Mouse (Mus musculus): Measurements from ENCODE around the gene Trim31. TPM values are rescaled to one million over a fixed set of nuclear protein-coding genes. Genes with fewer than 3 reads are reported as not detected.

The Trim31 gene
- total and polyA plus RNA-seq, 2 experiments from 2014 or later = not detected

GRCm38 (mm10) chr17:36856236-36856635, 41.7 kb upstream of the Trim31 start:
- Histone ChIP-seq H3K4me2 (ENCODE audit: low read depth, low read length, poor library complexity, severe bottlenecking) (no peak overlapping the region), H3K4me1 (ENCODE audit: insufficient read depth, low read length) (no peaks in the 10 kb centered on the region), H3K27ac (ENCODE audit: low read depth, low read length) (no peak overlapping the region), H3K27me3 (ENCODE audit: insufficient read depth, low read length) (no peaks in the 10 kb centered on the region), H3K9me3 (ENCODE audit: low read length) (no peaks in the 10 kb centered on the region), H3K36me3 (ENCODE audit: insufficient read depth, low read length) (peaks cover 71% of the 10 kb centered on the region), H3K9ac (replicated peaks; ENCODE audit: low read length, poor library complexity, severe bottlenecking) (no peak overlapping the region), H3K4me3 (ENCODE audit: low read depth, low read length) (no peak overlapping the region)
- 97% methylated on average over 4 of the region's 4 CpGs for WGBS
- TF ChIP-seq CTCF (IDR thresholded peaks at IDR 0.05) = no peak
- no peak for DNase-seq (ENCODE audit: low spot score)
- ATAC-seq (ENCODE audit: low FRiP score) = no peak

DNA sequence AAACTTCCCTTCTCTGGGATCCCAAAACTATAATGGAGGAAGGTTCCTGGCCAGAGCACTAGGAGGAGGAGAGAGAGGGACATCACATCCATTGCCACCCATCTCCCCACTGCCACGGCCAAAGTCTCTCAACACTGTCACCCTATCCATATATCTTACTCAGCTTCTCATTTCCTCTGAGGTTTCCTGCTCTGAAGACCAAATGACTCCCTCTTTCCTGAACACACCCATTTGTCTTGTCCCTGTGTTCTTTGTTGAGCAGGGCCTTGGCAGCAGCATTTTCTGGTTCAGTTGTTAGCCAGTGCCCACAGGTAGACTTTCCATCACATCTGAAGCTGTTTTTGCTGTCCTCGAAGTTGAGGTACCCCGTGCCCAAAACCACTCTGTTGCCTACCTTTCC, 39.7 kb upstream of the Trim31 start:
- Histone ChIP-seq H3K9me3 (ENCODE audit: low read length) (no peaks in the 10 kb centered on the region), H3K27me3 (ENCODE audit: insufficient read depth, low read length) (no peaks in the 10 kb centered on the region), H3K4me2 (ENCODE audit: low read depth, low read length, poor library complexity, severe bottlenecking) (no peak overlapping the region), H3K9ac (replicated peaks; ENCODE audit: low read length, poor library complexity, severe bottlenecking) (no peak overlapping the region), H3K27ac (ENCODE audit: low read depth, low read length) (no peak overlapping the region), H3K36me3 (ENCODE audit: insufficient read depth, low read length) (peaks cover 51% of the 10 kb centered on the region), H3K4me1 (ENCODE audit: insufficient read depth, low read length) (no peaks in the 10 kb centered on the region), H3K4me3 (ENCODE audit: low read depth, low read length) (no peak overlapping the region)
- WGBS = 94% methylated on average over 3 of the region's 3 CpGs
- no peak for DNase-seq (ENCODE audit: low spot score)
- no peak for TF ChIP-seq CTCF (IDR thresholded peaks at IDR 0.05)
- ATAC-seq (ENCODE audit: low FRiP score) = no peak

DNA sequence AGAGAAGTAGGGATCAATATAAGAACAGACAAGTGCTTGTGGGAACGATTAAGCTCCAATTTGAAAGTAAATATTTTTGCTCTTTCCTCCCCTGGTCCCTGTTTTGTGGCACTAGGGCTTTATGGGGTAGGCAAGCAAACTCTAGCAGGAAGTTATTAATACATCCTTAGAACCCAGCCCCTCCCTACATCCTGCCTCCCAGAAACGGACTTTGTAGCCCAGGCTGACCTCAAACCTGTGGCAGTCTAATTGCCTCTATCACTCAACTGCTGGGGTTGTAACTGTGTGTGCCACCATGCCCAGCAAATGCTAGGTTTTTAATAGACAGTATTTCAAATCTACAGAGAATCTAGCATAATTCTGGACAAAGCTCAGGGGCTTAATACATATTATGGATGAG, 36.2 kb upstream of the Trim31 start:
- Histone ChIP-seq H3K4me1 (ENCODE audit: insufficient read depth, low read length) (no peaks in the 10 kb centered on the region), H3K9me3 (ENCODE audit: low read length) (no peaks in the 10 kb centered on the region), H3K9ac (replicated peaks; ENCODE audit: low read length, poor library complexity, severe bottlenecking) (no peak overlapping the region), H3K36me3 (ENCODE audit: insufficient read depth, low read length) (peaks cover 27% of the 10 kb centered on the region), H3K27me3 (ENCODE audit: insufficient read depth, low read length) (no peaks in the 10 kb centered on the region), H3K4me2 (ENCODE audit: low read depth, low read length, poor library complexity, severe bottlenecking) (no peak overlapping the region), H3K4me3 (ENCODE audit: low read depth, low read length) (no peak overlapping the region), H3K27ac (ENCODE audit: low read depth, low read length) (no peak overlapping the region)
- ATAC-seq (ENCODE audit: low FRiP score) (no peak), DNase-seq (ENCODE audit: low spot score) (no peak)
- no peak for TF ChIP-seq CTCF (IDR thresholded peaks at IDR 0.05)
- 72% methylated on average over 2 of the region's 2 CpGs for WGBS

DNA sequence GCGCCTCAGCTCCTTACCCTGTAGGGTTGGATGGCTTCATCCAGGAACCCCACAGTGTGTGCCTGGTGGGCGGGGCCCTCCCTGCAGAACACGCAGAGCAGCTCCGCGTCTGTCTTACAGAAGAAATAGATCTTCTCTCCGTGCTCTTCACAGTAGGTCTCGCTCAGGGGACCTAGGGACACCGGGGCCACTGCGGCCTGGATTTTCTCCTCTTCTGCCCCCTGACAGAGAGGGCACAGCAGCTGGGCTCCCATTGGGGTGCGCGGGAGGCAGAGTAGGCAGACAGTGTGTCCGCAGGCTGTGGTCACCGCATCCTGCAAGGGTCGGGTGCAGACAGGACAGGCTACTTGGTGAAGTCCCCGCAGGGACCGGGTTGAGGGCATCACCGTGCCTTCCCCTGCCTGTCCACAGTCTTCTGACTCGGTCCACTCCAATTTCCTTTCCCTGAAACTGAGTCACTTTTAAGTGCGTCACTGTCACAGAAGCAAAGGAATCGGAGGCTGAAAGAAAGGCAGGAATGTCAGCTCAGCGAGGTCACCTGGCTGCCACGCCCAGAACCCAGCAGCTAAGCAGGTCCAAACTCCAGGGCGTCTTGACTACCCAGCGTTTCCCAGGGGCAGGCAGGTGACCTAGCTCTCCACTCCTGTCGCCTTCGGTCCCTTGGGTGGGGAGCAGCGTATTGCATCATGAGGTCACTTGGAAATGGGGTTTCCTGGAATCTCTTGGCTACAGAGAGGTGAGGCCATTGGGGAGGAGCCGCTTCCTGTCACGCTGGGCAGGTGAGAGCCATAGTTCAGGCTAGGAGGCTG, 31.0 kb upstream of the Trim31 start, which contains the start of gene Trim15:
Trim15 (minus strand) TSS at position 492 of the 809 bp plus-strand sequence.
- 18% methylated on average over 29 of the region's 29 CpGs for WGBS
- H3K9ac ChIP-seq (replicated peaks; ENCODE audit: low read length, poor library complexity, severe bottlenecking) = peak within 1 kb of the TSS; percentile 45
- DNase-seq (ENCODE audit: low spot score) = no peak

DNA sequence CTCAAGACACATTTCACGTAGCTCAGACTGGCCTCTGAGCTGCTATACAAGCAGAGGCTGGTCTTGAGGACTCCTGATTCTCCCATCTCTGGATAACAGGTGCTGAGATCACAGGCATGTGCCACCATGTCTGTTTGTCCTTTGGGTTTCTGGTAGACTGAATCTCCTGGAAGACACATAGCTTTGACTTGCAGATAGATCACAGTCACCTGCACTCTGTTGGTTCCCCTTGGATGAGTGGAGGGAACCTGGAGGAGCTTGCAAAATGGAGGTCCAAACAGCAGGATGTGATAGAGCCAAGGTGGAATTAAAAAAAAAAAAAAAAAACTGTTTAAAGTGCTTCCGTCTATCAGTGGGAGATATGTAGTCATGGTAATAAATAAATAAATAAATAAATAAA, 29.1 kb upstream of the Trim31 start:
- WGBS = 76% methylated on average over 2 of the region's 2 CpGs
- TF ChIP-seq CTCF (IDR thresholded peaks at IDR 0.05) = no peak

More for the DNA sequence above, 31.0 kb upstream of the Trim31 start, which contains the start of gene Trim15:
- Histone ChIP-seq H3K9me3 (ENCODE audit: low read length) (no peaks in the 10 kb centered on the region), H3K4me3 (ENCODE audit: low read depth, low read length) (peak within 1 kb of the TSS; percentile 32), H3K27me3 (ENCODE audit: insufficient read depth, low read length) (0 out of 2 replicates have a peak, but pooled peaks cover 3% of the 10 kb centered on the region), H3K27ac (ENCODE audit: low read depth, low read length) (no peak within 1 kb of the TSS), H3K4me2 (ENCODE audit: low read depth, low read length, poor library complexity, severe bottlenecking) (peak within 1 kb of the TSS; percentile 65), H3K36me3 (ENCODE audit: insufficient read depth, low read length) (no peaks in the 10 kb centered on the region), H3K4me1 (ENCODE audit: insufficient read depth, low read length) (no peaks in the 10 kb centered on the region)
- TF ChIP-seq CTCF (IDR thresholded peaks at IDR 0.05) = no peak
- peak; percentile 64; the same call in 1 of the 2 replicates for ATAC-seq (ENCODE audit: low FRiP score)

GRCm38 (mm10) chr17:36869284-36869954, 28.5 kb upstream of the Trim31 start, which contains the start of gene Trim10:
Gene Trim10 (plus strand): TSS chr17:36869574.
- H3K4me2 ChIP-seq (ENCODE audit: low read depth, low read length, poor library complexity, severe bottlenecking) = no peak within 1 kb of the TSS
- H3K9ac ChIP-seq (replicated peaks; ENCODE audit: low read length, poor library complexity, severe bottlenecking) = no peak within 1 kb of the TSS
- DNase-seq (ENCODE audit: low spot score) = no peak
- no peak for ATAC-seq (ENCODE audit: low FRiP score)
- H3K36me3 ChIP-seq (ENCODE audit: insufficient read depth, low read length) = no peaks in the 10 kb centered on the region
- no peak within 1 kb of the TSS for H3K4me3 ChIP-seq (ENCODE audit: low read depth, low read length)
- no peaks in the 10 kb centered on the region for H3K9me3 ChIP-seq (ENCODE audit: low read length)
- H3K27me3 ChIP-seq (ENCODE audit: insufficient read depth, low read length) = 0 out of 2 replicates have a peak, but pooled peaks cover 3% of the 10 kb centered on the region
- H3K4me1 ChIP-seq (ENCODE audit: insufficient read depth, low read length) = no peaks in the 10 kb centered on the region
- WGBS = 82% methylated on average over 4 of the region's 4 CpGs
- no peak within 1 kb of the TSS for H3K27ac ChIP-seq (ENCODE audit: low read depth, low read length)
- TF ChIP-seq CTCF (IDR thresholded peaks at IDR 0.05) = no peak

More for the DNA sequence above, 29.1 kb upstream of the Trim31 start:
- H3K4me3 ChIP-seq (ENCODE audit: low read depth, low read length) = no peak overlapping the region
- no peaks in the 10 kb centered on the region for H3K9me3 ChIP-seq (ENCODE audit: low read length)
- H3K4me1 ChIP-seq (ENCODE audit: insufficient read depth, low read length) = no peaks in the 10 kb centered on the region
- DNase-seq (ENCODE audit: low spot score) (no peak), ATAC-seq (ENCODE audit: low FRiP score) (no peak)
- no peaks in the 10 kb centered on the region for H3K36me3 ChIP-seq (ENCODE audit: insufficient read depth, low read length)
- H3K27ac ChIP-seq (ENCODE audit: low read depth, low read length) = no peak overlapping the region
- H3K4me2 ChIP-seq (ENCODE audit: low read depth, low read length, poor library complexity, severe bottlenecking) = no peak overlapping the region
- H3K9ac ChIP-seq (replicated peaks; ENCODE audit: low read length, poor library complexity, severe bottlenecking) = no peak overlapping the region
- H3K27me3 ChIP-seq (ENCODE audit: insufficient read depth, low read length) = 0 out of 2 replicates have a peak, but pooled peaks cover 3% of the 10 kb centered on the region
